Mouse (Mus musculus): Measurements from ENCODE around the gene Ly6g5c. TPM values are rescaled to one million over a fixed set of nuclear protein-coding genes. Genes with fewer than 3 reads are reported as not detected.

Ly6g5c gene
- polyA plus RNA-seq, 1 experiment, result 3.1 TPM

Other genes with a start within 250 kb of the Ly6g5c start
- gene Cfb, start 245.8 kb upstream of the Ly6g5c start, polyA plus RNA-seq (2012; rRNA removed; ENCODE audit: low replicate concordance), result 75.6 and 198 TPM in 2 replicates
- 7.5 and 24.8 TPM in 2 replicates for gene Zbtb12, start 228.8 kb upstream of the Ly6g5c start, polyA plus RNA-seq (2012; rRNA removed; ENCODE audit: low replicate concordance)
- not detected in 2 replicates for gene Gm20547, start 226.2 kb upstream of the Ly6g5c start, polyA plus RNA-seq (2012; rRNA removed; ENCODE audit: low replicate concordance)
- 69.3 and 73.7 TPM in 2 replicates for gene C2, start 210.0 kb upstream of the Ly6g5c start, polyA plus RNA-seq (2012; rRNA removed; ENCODE audit: low replicate concordance)
- gene Ehmt2, start 209.8 kb upstream of the Ly6g5c start, polyA plus RNA-seq (2012; rRNA removed; ENCODE audit: low replicate concordance), result 185 and 311 TPM in 2 replicates
- gene Slc44a4, start 193.8 kb upstream of the Ly6g5c start, polyA plus RNA-seq (2012; rRNA removed; ENCODE audit: low replicate concordance), result 0.10 and 12.1 TPM in 2 replicates
- gene Neu1, start 177.0 kb upstream of the Ly6g5c start, polyA plus RNA-seq (2012; rRNA removed; ENCODE audit: low replicate concordance), result 41.5 and 44.0 TPM in 2 replicates
- gene Hspa1b, start 149.0 kb upstream of the Ly6g5c start, polyA plus RNA-seq (2012; rRNA removed; ENCODE audit: low replicate concordance), result 15.3 and 47.3 TPM in 2 replicates
- gene Gm20481, start 138.4 kb upstream of the Ly6g5c start, polyA plus RNA-seq (2012; rRNA removed; ENCODE audit: low replicate concordance), result not detected in 2 replicates
- 8.7 and 27.0 TPM in 2 replicates for gene Hspa1a, start 136.1 kb upstream of the Ly6g5c start, polyA plus RNA-seq (2012; rRNA removed; ENCODE audit: low replicate concordance)
- gene Hspa1l, start 135.6 kb upstream of the Ly6g5c start, polyA plus RNA-seq (2012; rRNA removed; ENCODE audit: low replicate concordance), result 0.46 and 0.59 TPM in 2 replicates
- gene Lsm2, start 126.4 kb upstream of the Ly6g5c start, polyA plus RNA-seq (2012; rRNA removed; ENCODE audit: low replicate concordance), result 69.2 and 79.0 TPM in 2 replicates
- 61.9 and 207 TPM in 2 replicates for gene Vars, start 107.3 kb upstream of the Ly6g5c start, polyA plus RNA-seq (2012; rRNA removed; ENCODE audit: low replicate concordance)
- gene Vwa7, start 91.7 kb upstream of the Ly6g5c start, polyA plus RNA-seq (2012; rRNA removed; ENCODE audit: low replicate concordance), result 0.39 and 0.62 TPM in 2 replicates
- gene Sapcd1, start 80.3 kb upstream of the Ly6g5c start, polyA plus RNA-seq (2012; rRNA removed; ENCODE audit: low replicate concordance), result 0.54 and 1.7 TPM in 2 replicates
- gene Msh5, start 61.5 kb upstream of the Ly6g5c start, polyA plus RNA-seq (2012; rRNA removed; ENCODE audit: low replicate concordance), result 1.8 TPM in 2 replicates
- gene Clic1, start 58.3 kb upstream of the Ly6g5c start, polyA plus RNA-seq (2012; rRNA removed; ENCODE audit: low replicate concordance), result 87.4 and 180 TPM in 2 replicates
- 59.2 and 121 TPM in 2 replicates for gene Ddah2, start 49.2 kb upstream of the Ly6g5c start, polyA plus RNA-seq (2012; rRNA removed; ENCODE audit: low replicate concordance)
- gene Ly6g6c, start 42.9 kb upstream of the Ly6g5c start, polyA plus RNA-seq (2012; rRNA removed; ENCODE audit: low replicate concordance), result 0.17 TPM in 1 of 2 replicates, not detected in the other
- gene Mpig6b, start 42.1 kb upstream of the Ly6g5c start, polyA plus RNA-seq (2012; rRNA removed; ENCODE audit: low replicate concordance), result 0.09 and 0.21 TPM in 2 replicates
- 0.24 and 4.5 TPM in 2 replicates for gene Ly6g6e, start 31.4 kb upstream of the Ly6g5c start, polyA plus RNA-seq (2012; rRNA removed; ENCODE audit: low replicate concordance)
- gene Ly6g6d, start 30.2 kb upstream of the Ly6g5c start, polyA plus RNA-seq (2012; rRNA removed; ENCODE audit: low replicate concordance), result 2.3 and 5.4 TPM in 2 replicates
- gene Ly6g6f, start 22.7 kb upstream of the Ly6g5c start, polyA plus RNA-seq (2012; rRNA removed; ENCODE audit: low replicate concordance), result not detected in 2 replicates
- gene Abhd16a, start 19.0 kb upstream of the Ly6g5c start, polyA plus RNA-seq (2012; rRNA removed; ENCODE audit: low replicate concordance), result 206 and 214 TPM in 2 replicates
- 1.9 and 3.2 TPM in 2 replicates for gene Ly6g5b, start 7.1 kb downstream of the Ly6g5c start, polyA plus RNA-seq (2012; rRNA removed; ENCODE audit: low replicate concordance)
- 12.3 and 16.6 TPM in 2 replicates for gene Gpank1, start 13.2 kb downstream of the Ly6g5c start, polyA plus RNA-seq (2012; rRNA removed; ENCODE audit: low replicate concordance)
- gene Csnk2b, start 13.8 kb downstream of the Ly6g5c start, polyA plus RNA-seq (2012; rRNA removed; ENCODE audit: low replicate concordance), result 304 and 310 TPM in 2 replicates
- gene D17H6S53E, start 18.1 kb downstream of the Ly6g5c start, polyA plus RNA-seq (2012; rRNA removed; ENCODE audit: low replicate concordance), result 6.4 and 11.3 TPM in 2 replicates
- gene Apom, start 23.8 kb downstream of the Ly6g5c start, polyA plus RNA-seq (2012; rRNA removed; ENCODE audit: low replicate concordance), result 0.17 TPM in 1 of 2 replicates, not detected in the other
- gene Bag6, start 26.9 kb downstream of the Ly6g5c start, polyA plus RNA-seq (2012; rRNA removed; ENCODE audit: low replicate concordance), result 178 and 246 TPM in 2 replicates
- gene Prrc2a, start 56.6 kb downstream of the Ly6g5c start, polyA plus RNA-seq (2012; rRNA removed; ENCODE audit: low replicate concordance), result 249 and 404 TPM in 2 replicates
- gene Aif1, start 67.8 kb downstream of the Ly6g5c start, polyA plus RNA-seq (2012; rRNA removed; ENCODE audit: low replicate concordance), result 1.9 and 5.2 TPM in 2 replicates
- gene Lst1, start 80.2 kb downstream of the Ly6g5c start, polyA plus RNA-seq (2012; rRNA removed; ENCODE audit: low replicate concordance), result 23.5 and 60.6 TPM in 2 replicates
- gene Ltb, start 86.2 kb downstream of the Ly6g5c start, polyA plus RNA-seq (2012; rRNA removed; ENCODE audit: low replicate concordance), result 4.2 and 11.0 TPM in 2 replicates
- 2.2 and 3.1 TPM in 2 replicates for gene Tnf, start 93.7 kb downstream of the Ly6g5c start, polyA plus RNA-seq (2012; rRNA removed; ENCODE audit: low replicate concordance)
- gene Lta, start 97.1 kb downstream of the Ly6g5c start, polyA plus RNA-seq (2012; rRNA removed; ENCODE audit: low replicate concordance), result 0.16 and 0.69 TPM in 2 replicates
- 0.64 and 4.9 TPM in 2 replicates for gene Gm16181, start 112.6 kb downstream of the Ly6g5c start, polyA plus RNA-seq (2012; rRNA removed; ENCODE audit: low replicate concordance)
- gene Atp6v1g2, start 125.4 kb downstream of the Ly6g5c start, polyA plus RNA-seq (2012; rRNA removed; ENCODE audit: low replicate concordance), result 7.5 and 9.8 TPM in 2 replicates
- gene Nfkbil1, start 127.5 kb downstream of the Ly6g5c start, polyA plus RNA-seq (2012; rRNA removed; ENCODE audit: low replicate concordance), result 14.3 and 18.2 TPM in 2 replicates
- gene Ddx39b, start 133.5 kb downstream of the Ly6g5c start, polyA plus RNA-seq (2012; rRNA removed; ENCODE audit: low replicate concordance), result 285 and 496 TPM in 2 replicates
- gene H2-D1, start 154.5 kb downstream of the Ly6g5c start, polyA plus RNA-seq (2012; rRNA removed; ENCODE audit: low replicate concordance), result 1,137 and 2,644 TPM in 2 replicates
- gene H2-Q1, start 212.1 kb downstream of the Ly6g5c start, polyA plus RNA-seq (2012; rRNA removed; ENCODE audit: low replicate concordance), result not detected in 2 replicates
- gene H2-Q2, start 234.0 kb downstream of the Ly6g5c start, polyA plus RNA-seq (2012; rRNA removed; ENCODE audit: low replicate concordance), result 2.4 TPM in 1 of 2 replicates, not detected in the other

Data from subcutaneous adipose tissue, adult 2 months (tissue).